Mouse (Mus musculus): ENCODE data around the gene Gm34653.
"Not testable (repeated sequence)": the region's sequence is repeated elsewhere in the genome, so short reads cannot be mapped to it uniquely, and the experiment has no call there.

Gm34653 gene

GRCm38 (mm10) chr2:34832766-34833457, at the start of gene Gm34653:
Gene Gm34653, plus strand, starts transcription at chr2:34833007.
- not testable (repeated sequence) for DNase-seq (ENCODE audit: low read depth)

- DNase-seq (ENCODE audit: low read depth): no peak
Observed at GRCm38 (mm10) chr2:34783064-34784020, 49.5 kb upstream of the Gm34653 start.

GRCm38 (mm10) chr2:34784085-34784484, 48.7 kb upstream of the Gm34653 start:
- DNase-seq (ENCODE audit: low read depth): no peak

- no peak for DNase-seq (ENCODE audit: low read depth)
Observed at GRCm38 (mm10) chr2:34790282-34790681, 42.5 kb upstream of the Gm34653 start.

- DNase-seq (ENCODE audit: low read depth): not testable (repeated sequence)
Observed at GRCm38 (mm10) chr2:34792543-34792942, 40.3 kb upstream of the Gm34653 start.

- no peak for DNase-seq (ENCODE audit: low read depth)
Observed at GRCm38 (mm10) chr2:34794511-34794910, 38.3 kb upstream of the Gm34653 start.

GRCm38 (mm10) chr2:34795426-34795825, 37.4 kb upstream of the Gm34653 start:
- no peak for DNase-seq (ENCODE audit: low read depth)

GRCm38 (mm10) chr2:34799357-34800256, 33.2 kb upstream of the Gm34653 start, which contains the start of gene Rabepk:
Gene Rabepk, minus strand, starts transcription at chr2:34799912.
- peak; percentile 82 for DNase-seq (ENCODE audit: low read depth)

GRCm38 (mm10) chr2:34800371-34800770, 32.4 kb upstream of the Gm34653 start:
- no peak for DNase-seq (ENCODE audit: low read depth)

GRCm38 (mm10) chr2:34801516-34802482, 31.0 kb upstream of the Gm34653 start:
- DNase-seq (ENCODE audit: low read depth): peak; percentile 99

GRCm38 (mm10) chr2:34802565-34803245, 30.1 kb upstream of the Gm34653 start:
- not testable (repeated sequence) for DNase-seq (ENCODE audit: low read depth)

- DNase-seq (ENCODE audit: low read depth): no peak
Observed at GRCm38 (mm10) chr2:34803746-34804145, 29.1 kb upstream of the Gm34653 start.

- no peak for DNase-seq (ENCODE audit: low read depth)
Observed at GRCm38 (mm10) chr2:34804172-34804571, 28.6 kb upstream of the Gm34653 start.

- no peak for DNase-seq (ENCODE audit: low read depth)
Observed at GRCm38 (mm10) chr2:34804815-34805214, 28.0 kb upstream of the Gm34653 start.

GRCm38 (mm10) chr2:34805364-34805950, 27.4 kb upstream of the Gm34653 start:
- no peak for DNase-seq (ENCODE audit: low read depth)

- DNase-seq (ENCODE audit: low read depth): no peak
Observed at GRCm38 (mm10) chr2:34808057-34808456, 24.8 kb upstream of the Gm34653 start.

- no peak for DNase-seq (ENCODE audit: low read depth)
Observed at GRCm38 (mm10) chr2:34809568-34809967, 23.2 kb upstream of the Gm34653 start.

- DNase-seq (ENCODE audit: low read depth): no peak
Observed at GRCm38 (mm10) chr2:34810775-34811174, 22.0 kb upstream of the Gm34653 start.

- no peak for DNase-seq (ENCODE audit: low read depth)
Observed at GRCm38 (mm10) chr2:34812706-34813105, 20.1 kb upstream of the Gm34653 start.

- DNase-seq (ENCODE audit: low read depth): not testable (repeated sequence)
Observed at GRCm38 (mm10) chr2:34815893-34816292, 16.9 kb upstream of the Gm34653 start.
